Mouse (Mus musculus): ENCODE data around the gene Unc50. TPM values are rescaled to one million over a fixed set of nuclear protein-coding genes. Genes with fewer than 3 reads are reported as not detected.

The Unc50 gene
- total and polyA plus RNA-seq, 3 experiments = 25.6 to 33.6 (median 32.0) TPM

GRCm38 (mm10) chr1:37471179-37472148 is 41.5 kb downstream of the Unc50 start:
- Histone ChIP-seq H3K4me1 (ENCODE audit: control insufficient read depth, insufficient read depth, low read length) (peaks cover 3% of the 10 kb centered on the region), H3K36me3 (ENCODE audit: control insufficient read depth, insufficient read depth, low read length) (peaks cover 3% of the 10 kb centered on the region), H3K27me3 (ENCODE audit: control insufficient read depth, insufficient read depth, low read length) (no peaks in the 10 kb centered on the region), H3K27ac (no peak overlapping the region), H3K79me2 (replicated peaks; ENCODE audit: control insufficient read depth, insufficient read depth, low read length) (no peaks in the 10 kb centered on the region; the same call in 1 of the 2 replicates), H3K4me3 (no peak overlapping the region), H3K9ac (ENCODE audit: low read depth, low read length) (no peak overlapping the region)
- DNase-seq = no peak
- 73% methylated on average over 6 of the region's 6 CpGs for WGBS
- intact Hi-C loops (cut with DNase I) = loop anchor here (2.0 to 10.0 kb wide), 2 partner anchors 63 to 163 kb away; no protein-coding TSS in a partner anchor
- TF ChIP-seq EP300 (IDR thresholded peaks at IDR 0.05; ENCODE audit: insufficient read depth, low read depth, low read length) = no peak
- peak; percentile 60 for TF ChIP-seq CTCF (IDR thresholded peaks at IDR 0.05)
- TF ChIP-seq POLR2A (IDR thresholded peaks at IDR 0.05; ENCODE audit: insufficient read depth, low read depth, low read length) = no peak

DNA sequence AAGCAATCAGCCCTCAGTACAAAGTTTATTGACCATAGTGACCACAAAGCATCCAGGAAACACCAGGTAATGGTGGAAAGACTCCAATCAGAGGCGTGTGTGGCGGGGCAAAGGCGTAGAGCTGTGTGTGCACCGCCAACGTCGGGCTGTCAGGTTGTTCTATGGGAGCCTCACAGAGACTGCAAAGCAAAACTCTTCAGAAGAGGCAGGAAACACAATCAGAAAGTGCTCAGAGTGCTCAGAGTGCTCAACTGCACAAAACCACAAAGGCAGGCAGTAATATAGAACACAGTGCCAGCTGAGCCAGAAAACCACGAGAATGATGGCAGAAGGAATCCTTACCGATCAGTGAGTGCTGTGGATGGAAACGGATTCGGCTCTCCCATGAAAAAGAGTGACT is 43.3 kb downstream of the Unc50 start:
- H3K4me1 ChIP-seq (ENCODE audit: control insufficient read depth, insufficient read depth, low read length) = peaks cover 4% of the 10 kb centered on the region
- H3K27me3 ChIP-seq (ENCODE audit: control insufficient read depth, insufficient read depth, low read length) = no peaks in the 10 kb centered on the region
- TF ChIP-seq EP300 (IDR thresholded peaks at IDR 0.05; ENCODE audit: insufficient read depth, low read depth, low read length) = no peak
- TF ChIP-seq CTCF (IDR thresholded peaks at IDR 0.05) = no peak
- no peak for TF ChIP-seq POLR2A (IDR thresholded peaks at IDR 0.05; ENCODE audit: insufficient read depth, low read depth, low read length)
- H3K4me3 ChIP-seq = no peak overlapping the region
- 86% methylated on average over 10 of the region's 10 CpGs for WGBS
- no peak for DNase-seq
- no peak overlapping the region for H3K27ac ChIP-seq
- H3K36me3 ChIP-seq (ENCODE audit: control insufficient read depth, insufficient read depth, low read length) = peaks cover 3% of the 10 kb centered on the region
- no peaks in the 10 kb centered on the region; the same call in 1 of the 2 replicates for H3K79me2 ChIP-seq (replicated peaks; ENCODE audit: control insufficient read depth, insufficient read depth, low read length)
- intact Hi-C loops (cut with DNase I) = loop anchor here (10.0 kb wide), 1 partner anchor 62 kb away; no protein-coding TSS in a partner anchor
- no peak overlapping the region for H3K9ac ChIP-seq (ENCODE audit: low read depth, low read length)

- peaks cover 6% of the 10 kb centered on the region for H3K4me1 ChIP-seq (ENCODE audit: control insufficient read depth, insufficient read depth, low read length)
- no peak overlapping the region for H3K9ac ChIP-seq (ENCODE audit: low read depth, low read length)
- intact Hi-C loops (cut with DNase I) = loop anchor here (10.0 kb wide), 1 partner anchor 61 kb away; no protein-coding TSS in a partner anchor
- H3K36me3 ChIP-seq (ENCODE audit: control insufficient read depth, insufficient read depth, low read length) = peaks cover 3% of the 10 kb centered on the region; the same call in 1 of the 2 replicates
- no peak overlapping the region for H3K4me3 ChIP-seq
- no peaks in the 10 kb centered on the region for H3K79me2 ChIP-seq (replicated peaks; ENCODE audit: control insufficient read depth, insufficient read depth, low read length)
- WGBS = 39% methylated on average over 8 of the region's 8 CpGs
- no peaks in the 10 kb centered on the region for H3K27me3 ChIP-seq (ENCODE audit: control insufficient read depth, insufficient read depth, low read length)
- peak in 1 of 2 experiments; percentile 48 for DNase-seq
- no peak overlapping the region; the same call in 1 of the 2 replicates for H3K27ac ChIP-seq
- TF ChIP-seq EP300 (IDR thresholded peaks at IDR 0.05; ENCODE audit: insufficient read depth, low read depth, low read length) (no peak), CTCF (IDR thresholded peaks at IDR 0.05) (no peak), POLR2A (IDR thresholded peaks at IDR 0.05; ENCODE audit: insufficient read depth, low read depth, low read length) (no peak)
These were observed 44.1 kb downstream of the Unc50 start for GRCm38 (mm10) chr1:37474046-37474445.

GRCm38 (mm10) chr1:37474634-37475190 is 44.8 kb downstream of the Unc50 start:
- H3K27ac ChIP-seq = no peak overlapping the region; the same call in 1 of the 2 replicates
- peaks cover 6% of the 10 kb centered on the region for H3K4me1 ChIP-seq (ENCODE audit: control insufficient read depth, insufficient read depth, low read length)
- no peak overlapping the region for H3K4me3 ChIP-seq
- H3K36me3 ChIP-seq (ENCODE audit: control insufficient read depth, insufficient read depth, low read length) = peaks cover 3% of the 10 kb centered on the region; the same call in 1 of the 2 replicates
- H3K9ac ChIP-seq (ENCODE audit: low read depth, low read length) = no peak overlapping the region
- no peaks in the 10 kb centered on the region for H3K27me3 ChIP-seq (ENCODE audit: control insufficient read depth, insufficient read depth, low read length)
- WGBS = 80% methylated on average over 6 of the region's 6 CpGs
- no peak for DNase-seq
- TF ChIP-seq EP300 (IDR thresholded peaks at IDR 0.05; ENCODE audit: insufficient read depth, low read depth, low read length) = no peak
- no peaks in the 10 kb centered on the region for H3K79me2 ChIP-seq (replicated peaks; ENCODE audit: control insufficient read depth, insufficient read depth, low read length)
- intact Hi-C loops (cut with DNase I) = loop anchor here (10.0 kb wide), 1 partner anchor 60 kb away; no protein-coding TSS in a partner anchor

DNA sequence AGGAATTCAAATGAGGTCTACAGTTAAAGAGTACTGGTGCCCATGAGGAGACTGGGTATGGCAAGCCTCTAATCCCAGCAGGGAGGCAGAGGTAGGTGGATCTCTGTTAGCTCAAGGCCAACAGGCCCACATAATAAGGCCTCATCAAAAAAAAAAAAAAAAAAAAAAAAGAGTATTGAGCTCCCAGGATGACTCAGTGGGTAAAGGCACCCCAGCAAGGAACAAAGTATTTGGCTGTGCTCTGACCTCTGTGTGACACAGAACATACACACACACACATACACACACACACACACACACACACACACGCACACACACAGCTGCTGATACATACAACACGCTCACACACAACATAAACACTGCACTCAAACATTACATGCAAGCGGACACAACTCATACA is 45.4 kb downstream of the Unc50 start:
- intact Hi-C loops (cut with DNase I) = loop anchor here (10.0 kb wide), 1 partner anchor 59 kb away; no protein-coding TSS in a partner anchor

More for the DNA sequence above, 45.4 kb downstream of the Unc50 start:
- no peak overlapping the region for H3K9ac ChIP-seq (ENCODE audit: low read depth, low read length)
- H3K79me2 ChIP-seq (replicated peaks; ENCODE audit: control insufficient read depth, insufficient read depth, low read length) = no peaks in the 10 kb centered on the region
- WGBS = 98% methylated on average over 3 of the region's 3 CpGs
- H3K27ac ChIP-seq = no peak overlapping the region
- peaks cover 6% of the 10 kb centered on the region for H3K4me1 ChIP-seq (ENCODE audit: control insufficient read depth, insufficient read depth, low read length)
- no peak for DNase-seq
- H3K27me3 ChIP-seq (ENCODE audit: control insufficient read depth, insufficient read depth, low read length) = no peaks in the 10 kb centered on the region
- H3K4me3 ChIP-seq = no peak overlapping the region
- TF ChIP-seq CTCF (IDR thresholded peaks at IDR 0.05) (no peak), EP300 (IDR thresholded peaks at IDR 0.05; ENCODE audit: insufficient read depth, low read depth, low read length) (no peak), POLR2A (IDR thresholded peaks at IDR 0.05; ENCODE audit: insufficient read depth, low read depth, low read length) (no peak)
- peaks cover 3% of the 10 kb centered on the region; the same call in 1 of the 2 replicates for H3K36me3 ChIP-seq (ENCODE audit: control insufficient read depth, insufficient read depth, low read length)
